Mouse (Mus musculus) G1E (cell line): ENCODE measurements around the gene Sema3b.

Experiments
- CTCF ChIP-seq: IDR thresholded peaks from 2 replicates; pipeline ENCODE4 v1.5.1; 2012; ENCODE audit warnings: low read depth, low read length, inconsistent platforms, mixed read lengths
- TAL1 ChIP-seq: conservative IDR thresholded peaks from 2 replicates; pipeline ENCODE4 v1.6.1; 2012; ENCODE audit warnings: low read depth, low read length, inconsistent platforms, mixed read lengths

- TF ChIP-seq CTCF (no peak), TAL1 (no peak)
Observed at GRCm38 (mm10) chr9:107611456-107612190, 2.6 kb upstream of the Sema3b start.
